Mouse (Mus musculus): ENCODE data around the gene Tcp10c. TPM values are rescaled to one million over a fixed set of nuclear protein-coding genes. Genes with fewer than 3 reads are reported as not detected.
A peak's percentile ranks its signal among the peaks of the same experiment; 100 is the strongest.
"Not testable (repeated sequence)": the region's sequence is repeated elsewhere in the genome, so short reads cannot be mapped to it uniquely, and the experiment has no call there.

Tcp10c gene
- polyA plus RNA-seq, 1 experiment from 2014 or later: not detected

- not testable (repeated sequence) for ATAC-seq (ENCODE audit: borderline replicate concordance, extremely low read depth, low FRiP score, low TSS enrichment)
Observed at GRCm38 (mm10) chr17:13349563-13349962, 4.8 kb upstream of the Tcp10c start.

GRCm38 (mm10) chr17:13353249-13353648 lies 1.1 kb upstream of the Tcp10c start:
- 84% methylated on average over 8 of the region's 8 CpGs for WGBS
- H3K27me3 ChIP-seq; H3K4me3 ChIP-seq; H3K9me3 ChIP-seq; H3K4me1 ChIP-seq; H3K9ac ChIP-seq; H3K27ac ChIP-seq; H3K36me3 ChIP-seq; H3K4me2 ChIP-seq; ATAC-seq (ENCODE audit: borderline replicate concordance, extremely low read depth, low FRiP score, low TSS enrichment): not testable (repeated sequence)

More at GRCm38 (mm10) chr17:13349563-13349962, 4.8 kb upstream of the Tcp10c start:
- not testable (repeated sequence) for H3K4me3 ChIP-seq, H3K4me2 ChIP-seq, H3K4me1 ChIP-seq, H3K9ac ChIP-seq, H3K36me3 ChIP-seq, H3K9me3 ChIP-seq, H3K27ac ChIP-seq, H3K27me3 ChIP-seq
- WGBS: 79% methylated on average over 4 of the region's 5 CpGs

GRCm38 (mm10) chr17:13362489-13362888 lies 8.1 kb downstream of the Tcp10c start:
- not testable (repeated sequence) for H3K36me3 ChIP-seq, H3K4me3 ChIP-seq, H3K4me2 ChIP-seq, H3K27ac ChIP-seq, H3K4me1 ChIP-seq, H3K9ac ChIP-seq, H3K9me3 ChIP-seq, H3K27me3 ChIP-seq
- WGBS: 82% methylated on average over 2 of the region's 2 CpGs
- ATAC-seq (ENCODE audit: borderline replicate concordance, extremely low read depth, low FRiP score, low TSS enrichment): 0 out of 2 replicates have a peak, but pooled peaks have one; percentile 29

- not testable (repeated sequence) for H3K36me3 ChIP-seq; H3K9ac ChIP-seq; H3K4me1 ChIP-seq; H3K27ac ChIP-seq; H3K4me2 ChIP-seq; H3K4me3 ChIP-seq; H3K27me3 ChIP-seq; ATAC-seq (ENCODE audit: borderline replicate concordance, extremely low read depth, low FRiP score, low TSS enrichment); H3K9me3 ChIP-seq
- 87% methylated on average over 4 of the region's 5 CpGs for WGBS
Observed at GRCm38 (mm10) chr17:13363773-13364172, 9.4 kb downstream of the Tcp10c start.

- 83% methylated on average over 9 of the region's 9 CpGs for WGBS
- H3K36me3 ChIP-seq; H3K9ac ChIP-seq; H3K27ac ChIP-seq; ATAC-seq (ENCODE audit: borderline replicate concordance, extremely low read depth, low FRiP score, low TSS enrichment); H3K27me3 ChIP-seq; H3K4me1 ChIP-seq; H3K4me2 ChIP-seq; H3K4me3 ChIP-seq; H3K9me3 ChIP-seq: not testable (repeated sequence)
Observed at GRCm38 (mm10) chr17:13364196-13364595, 9.8 kb downstream of the Tcp10c start.

GRCm38 (mm10) chr17:13367181-13367580 lies 12.8 kb downstream of the Tcp10c start:
- ATAC-seq (ENCODE audit: borderline replicate concordance, extremely low read depth, low FRiP score, low TSS enrichment); H3K9ac ChIP-seq; H3K27me3 ChIP-seq; H3K4me3 ChIP-seq; H3K36me3 ChIP-seq; H3K27ac ChIP-seq; H3K4me2 ChIP-seq; H3K9me3 ChIP-seq; H3K4me1 ChIP-seq: not testable (repeated sequence)
- WGBS: 91% methylated on average over 9 of the region's 9 CpGs

GRCm38 (mm10) chr17:13368658-13369057 lies 14.3 kb downstream of the Tcp10c start:
- not testable (repeated sequence) for H3K4me2 ChIP-seq; H3K9me3 ChIP-seq; H3K27me3 ChIP-seq; H3K4me1 ChIP-seq; ATAC-seq (ENCODE audit: borderline replicate concordance, extremely low read depth, low FRiP score, low TSS enrichment); H3K36me3 ChIP-seq; H3K4me3 ChIP-seq; H3K27ac ChIP-seq; H3K9ac ChIP-seq
- 80% methylated on average over 7 of the region's 7 CpGs for WGBS

GRCm38 (mm10) chr17:13370746-13371145 lies 16.4 kb downstream of the Tcp10c start:
- H3K9me3 ChIP-seq; H3K36me3 ChIP-seq; H3K27ac ChIP-seq; H3K9ac ChIP-seq; H3K4me2 ChIP-seq; H3K27me3 ChIP-seq; H3K4me1 ChIP-seq; H3K4me3 ChIP-seq; ATAC-seq (ENCODE audit: borderline replicate concordance, extremely low read depth, low FRiP score, low TSS enrichment): not testable (repeated sequence)
- WGBS: 63% methylated on average over 6 of the region's 6 CpGs

- ATAC-seq (ENCODE audit: borderline replicate concordance, extremely low read depth, low FRiP score, low TSS enrichment); H3K27me3 ChIP-seq; H3K9ac ChIP-seq; H3K4me1 ChIP-seq; H3K4me2 ChIP-seq; H3K27ac ChIP-seq; H3K4me3 ChIP-seq; H3K9me3 ChIP-seq; H3K36me3 ChIP-seq: not testable (repeated sequence)
- 81% methylated on average over 3 of the region's 3 CpGs for WGBS
Observed at GRCm38 (mm10) chr17:13378341-13378740, 24.0 kb downstream of the Tcp10c start.

GRCm38 (mm10) chr17:13379951-13380615 lies 25.7 kb downstream of the Tcp10c start:
- H3K36me3 ChIP-seq; H3K9me3 ChIP-seq; H3K4me2 ChIP-seq; ATAC-seq (ENCODE audit: borderline replicate concordance, extremely low read depth, low FRiP score, low TSS enrichment); H3K27me3 ChIP-seq; H3K4me1 ChIP-seq; H3K4me3 ChIP-seq; H3K9ac ChIP-seq; H3K27ac ChIP-seq: not testable (repeated sequence)
- WGBS: 76% methylated on average over 7 of the region's 7 CpGs

- not testable (repeated sequence) for H3K4me2 ChIP-seq; H3K27me3 ChIP-seq; H3K27ac ChIP-seq; H3K4me3 ChIP-seq; ATAC-seq (ENCODE audit: borderline replicate concordance, extremely low read depth, low FRiP score, low TSS enrichment); H3K4me1 ChIP-seq; H3K36me3 ChIP-seq; H3K9me3 ChIP-seq; H3K9ac ChIP-seq
- 91% methylated on average over 2 of the region's 2 CpGs for WGBS
Observed at GRCm38 (mm10) chr17:13381286-13381685, 26.9 kb downstream of the Tcp10c start.

- H3K9ac ChIP-seq; H3K9me3 ChIP-seq; H3K36me3 ChIP-seq; H3K27ac ChIP-seq; H3K27me3 ChIP-seq; H3K4me2 ChIP-seq; H3K4me3 ChIP-seq; H3K4me1 ChIP-seq; ATAC-seq (ENCODE audit: borderline replicate concordance, extremely low read depth, low FRiP score, low TSS enrichment): not testable (repeated sequence)
- WGBS: 87% methylated on average over 1 of the region's 4 CpGs
Observed at GRCm38 (mm10) chr17:13391020-13391419, 36.6 kb downstream of the Tcp10c start.

GRCm38 (mm10) chr17:13399961-13400360 lies 45.6 kb downstream of the Tcp10c start:
- H3K36me3 ChIP-seq; H3K27me3 ChIP-seq; H3K9me3 ChIP-seq; H3K9ac ChIP-seq; ATAC-seq (ENCODE audit: borderline replicate concordance, extremely low read depth, low FRiP score, low TSS enrichment); H3K4me3 ChIP-seq; H3K4me2 ChIP-seq; H3K27ac ChIP-seq; H3K4me1 ChIP-seq: not testable (repeated sequence)
- 80% methylated on average over 4 of the region's 5 CpGs for WGBS
